Mouse (Mus musculus): Measurements from ENCODE around the gene Cck. TPM values are rescaled to one million over a fixed set of nuclear protein-coding genes. Genes with fewer than 3 reads are reported as not detected.

The Cck gene
- polyA plus RNA-seq, 1 experiment: 7.0 TPM

DNA sequence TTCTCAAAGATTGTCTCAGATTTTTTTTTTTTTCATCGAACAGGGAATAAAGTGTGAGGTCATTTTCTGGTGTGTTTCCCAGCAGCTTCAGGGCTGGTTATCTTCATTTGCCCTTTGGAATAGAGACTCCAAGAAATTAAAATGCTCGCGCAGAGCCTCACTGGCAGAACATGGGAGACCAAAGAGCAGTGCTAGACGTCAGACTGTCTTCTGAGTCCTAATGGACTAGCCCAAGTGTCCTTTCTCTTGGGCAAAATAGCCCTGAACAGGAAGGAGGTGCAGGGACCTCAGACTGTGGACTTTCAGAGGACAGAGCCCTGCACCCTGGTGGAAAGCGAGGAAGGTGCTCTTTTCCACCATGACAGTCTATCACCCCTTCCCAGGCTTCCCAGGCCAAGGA is 19.0 kb upstream of the Cck start:
- Histone ChIP-seq H3K27me3 (ENCODE audit: control insufficient read depth, insufficient read depth, low read length) (no peaks in the 10 kb centered on the region), H3K27ac (ENCODE audit: control insufficient read depth, insufficient read depth, low read length) (no peak overlapping the region), H3K4me3 (ENCODE audit: control insufficient read depth, insufficient read depth, low read length) (no peak overlapping the region), H3K4me1 (replicated peaks; ENCODE audit: control insufficient read depth, insufficient read depth, low read length) (no peaks in the 10 kb centered on the region), H3K36me3 (ENCODE audit: control insufficient read depth, insufficient read depth, low read length) (no peaks in the 10 kb centered on the region)
- no peak for DNase-seq
- WGBS: 89% methylated on average over 5 of the region's 5 CpGs
- TF ChIP-seq CTCF (IDR thresholded peaks at IDR 0.05; ENCODE audit: borderline replicate concordance, control insufficient read depth, extremely low read depth, insufficient read depth, low read length, poor library complexity) (no peak), POLR2A (IDR thresholded peaks at IDR 0.05; ENCODE audit: control insufficient read depth, extremely low read depth, insufficient read depth, low read length, poor library complexity) (no peak)

DNA sequence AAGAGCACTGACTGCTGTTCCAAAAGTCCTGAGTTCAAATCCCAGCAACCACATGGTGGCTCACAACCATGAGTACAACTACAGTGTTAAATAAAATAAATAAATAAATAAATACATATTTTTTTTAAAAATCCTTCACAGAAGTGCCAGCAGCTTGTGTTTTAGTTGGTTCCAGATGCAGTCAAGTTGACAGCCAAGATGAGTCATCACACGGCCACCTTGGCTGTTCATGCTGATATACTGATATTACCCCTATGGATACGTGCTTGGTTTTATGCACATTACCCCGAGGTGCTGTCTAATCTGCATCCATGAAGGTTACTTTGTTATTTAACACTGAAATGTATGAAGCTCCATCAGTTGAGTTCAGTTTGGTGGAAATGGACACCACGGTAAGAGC is 16.4 kb upstream of the Cck start:
- no peak overlapping the region for H3K27ac ChIP-seq (ENCODE audit: control insufficient read depth, insufficient read depth, low read length)
- H3K4me3 ChIP-seq (ENCODE audit: control insufficient read depth, insufficient read depth, low read length): no peak overlapping the region
- DNase-seq: no peak
- TF ChIP-seq POLR2A (IDR thresholded peaks at IDR 0.05; ENCODE audit: control insufficient read depth, extremely low read depth, insufficient read depth, low read length, poor library complexity) (no peak), CTCF (IDR thresholded peaks at IDR 0.05; ENCODE audit: borderline replicate concordance, control insufficient read depth, extremely low read depth, insufficient read depth, low read length, poor library complexity) (no peak)
- no peaks in the 10 kb centered on the region for H3K36me3 ChIP-seq (ENCODE audit: control insufficient read depth, insufficient read depth, low read length)
- H3K4me1 ChIP-seq (replicated peaks; ENCODE audit: control insufficient read depth, insufficient read depth, low read length): no peaks in the 10 kb centered on the region
- 90% methylated on average over 4 of the region's 4 CpGs for WGBS
- H3K27me3 ChIP-seq (ENCODE audit: control insufficient read depth, insufficient read depth, low read length): no peaks in the 10 kb centered on the region

DNA sequence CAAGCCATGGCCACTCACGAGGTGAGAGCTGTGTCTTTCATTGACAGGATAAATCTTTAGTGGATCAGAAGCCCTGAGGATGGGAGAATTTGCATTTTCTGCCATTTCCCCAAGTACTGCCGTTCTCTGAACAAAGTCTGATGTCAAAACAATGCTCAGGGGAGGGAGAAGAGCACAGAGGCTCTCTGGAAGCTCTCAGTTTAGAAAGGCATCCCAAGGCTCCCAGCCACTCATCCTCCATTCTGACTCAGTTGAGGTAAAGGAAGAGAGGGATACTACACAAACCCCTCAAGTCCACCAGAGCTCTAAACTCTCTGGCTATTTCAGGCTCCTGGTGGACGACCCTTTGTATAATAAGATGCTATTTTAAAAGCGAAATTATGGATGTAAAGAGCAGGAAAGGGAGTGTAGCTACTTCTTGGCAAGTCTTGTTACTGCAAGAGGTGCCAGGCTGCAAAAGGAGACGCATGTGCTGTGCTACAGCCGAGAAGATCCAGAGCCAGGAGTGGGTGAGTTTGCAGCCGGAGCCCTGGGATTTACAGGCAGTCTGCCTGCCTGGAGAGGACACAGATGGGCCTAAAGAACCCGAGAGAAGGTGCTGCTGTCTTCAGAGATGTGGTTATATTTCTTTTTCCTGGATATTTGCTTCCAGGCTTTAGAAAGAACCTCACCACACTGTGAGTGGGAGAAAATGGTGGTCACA is 11.1 kb upstream of the Cck start:
- H3K4me1 ChIP-seq (replicated peaks; ENCODE audit: control insufficient read depth, insufficient read depth, low read length): no peaks in the 10 kb centered on the region

DNA sequence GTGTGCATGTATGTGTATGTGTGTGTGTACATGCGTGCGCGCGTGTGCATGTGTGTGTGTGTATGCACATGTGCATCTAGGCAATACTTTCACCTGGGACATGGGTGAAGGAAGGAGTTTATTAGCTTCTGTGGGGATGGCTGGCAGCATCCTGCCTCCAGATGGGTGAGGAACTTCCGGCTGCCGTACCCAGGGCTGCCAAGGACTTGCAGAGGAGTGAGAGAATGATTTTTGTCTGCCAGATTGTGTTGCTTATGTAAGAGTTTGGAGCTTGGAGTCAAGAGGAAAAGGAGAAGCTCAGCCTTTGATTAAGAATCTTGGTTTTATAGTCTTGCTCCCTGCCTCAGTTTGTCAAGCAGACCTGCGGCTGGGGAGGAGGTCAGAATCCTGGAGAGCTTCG is 9.9 kb upstream of the Cck start:
- Histone ChIP-seq H3K4me3 (ENCODE audit: control insufficient read depth, insufficient read depth, low read length) (no peak overlapping the region), H3K36me3 (ENCODE audit: control insufficient read depth, insufficient read depth, low read length) (no peaks in the 10 kb centered on the region), H3K4me1 (replicated peaks; ENCODE audit: control insufficient read depth, insufficient read depth, low read length) (no peaks in the 10 kb centered on the region), H3K27me3 (ENCODE audit: control insufficient read depth, insufficient read depth, low read length) (no peaks in the 10 kb centered on the region), H3K27ac (ENCODE audit: control insufficient read depth, insufficient read depth, low read length) (no peak overlapping the region)
- TF ChIP-seq POLR2A (IDR thresholded peaks at IDR 0.05; ENCODE audit: control insufficient read depth, extremely low read depth, insufficient read depth, low read length, poor library complexity): no peak
- DNase-seq: no peak
- WGBS: 96% methylated on average over 8 of the region's 8 CpGs

More for the DNA sequence above, 11.1 kb upstream of the Cck start:
- no peak overlapping the region for H3K27ac ChIP-seq (ENCODE audit: control insufficient read depth, insufficient read depth, low read length)
- H3K4me3 ChIP-seq (ENCODE audit: control insufficient read depth, insufficient read depth, low read length): no peak overlapping the region
- no peak for DNase-seq
- TF ChIP-seq POLR2A (IDR thresholded peaks at IDR 0.05; ENCODE audit: control insufficient read depth, extremely low read depth, insufficient read depth, low read length, poor library complexity) (no peak), CTCF (IDR thresholded peaks at IDR 0.05; ENCODE audit: borderline replicate concordance, control insufficient read depth, extremely low read depth, insufficient read depth, low read length, poor library complexity) (no peak)
- no peaks in the 10 kb centered on the region for H3K27me3 ChIP-seq (ENCODE audit: control insufficient read depth, insufficient read depth, low read length)
- 81% methylated on average over 8 of the region's 8 CpGs for WGBS
- no peaks in the 10 kb centered on the region for H3K36me3 ChIP-seq (ENCODE audit: control insufficient read depth, insufficient read depth, low read length)

DNA sequence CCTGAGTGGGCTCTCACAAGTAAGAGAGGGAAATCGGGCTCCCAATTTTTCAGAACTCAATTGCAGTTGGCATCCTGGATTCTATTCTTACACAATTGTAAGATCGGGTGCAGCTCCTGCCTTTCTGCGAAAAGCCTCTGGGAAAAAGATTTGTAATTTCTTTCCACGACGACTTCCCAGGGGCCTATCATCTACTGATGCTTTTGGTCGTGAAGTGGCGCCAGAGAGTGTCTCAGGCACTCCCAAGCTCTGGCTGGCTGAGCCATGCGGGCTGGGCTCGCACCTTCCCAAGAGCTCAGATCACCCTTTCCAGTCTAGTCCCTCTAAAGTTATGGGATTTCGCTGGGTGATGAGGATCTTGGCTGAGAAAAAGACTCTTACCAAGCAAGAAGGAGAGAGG is 608 bp upstream of the Cck start:
- WGBS: 41% methylated on average over 10 of the region's 10 CpGs
- Histone ChIP-seq H3K27me3 (ENCODE audit: control insufficient read depth, insufficient read depth, low read length) (peaks cover 5% of the 10 kb centered on the region; the same call in 1 of the 2 replicates), H3K27ac (ENCODE audit: control insufficient read depth, insufficient read depth, low read length) (no peak overlapping the region), H3K36me3 (ENCODE audit: control insufficient read depth, insufficient read depth, low read length) (no peaks in the 10 kb centered on the region), H3K4me1 (replicated peaks; ENCODE audit: control insufficient read depth, insufficient read depth, low read length) (no peaks in the 10 kb centered on the region), H3K4me3 (ENCODE audit: control insufficient read depth, insufficient read depth, low read length) (no peak overlapping the region)
- DNase-seq: no peak
- TF ChIP-seq CTCF (IDR thresholded peaks at IDR 0.05; ENCODE audit: borderline replicate concordance, control insufficient read depth, extremely low read depth, insufficient read depth, low read length, poor library complexity): no peak
- no peak for TF ChIP-seq POLR2A (IDR thresholded peaks at IDR 0.05; ENCODE audit: control insufficient read depth, extremely low read depth, insufficient read depth, low read length, poor library complexity)

DNA sequence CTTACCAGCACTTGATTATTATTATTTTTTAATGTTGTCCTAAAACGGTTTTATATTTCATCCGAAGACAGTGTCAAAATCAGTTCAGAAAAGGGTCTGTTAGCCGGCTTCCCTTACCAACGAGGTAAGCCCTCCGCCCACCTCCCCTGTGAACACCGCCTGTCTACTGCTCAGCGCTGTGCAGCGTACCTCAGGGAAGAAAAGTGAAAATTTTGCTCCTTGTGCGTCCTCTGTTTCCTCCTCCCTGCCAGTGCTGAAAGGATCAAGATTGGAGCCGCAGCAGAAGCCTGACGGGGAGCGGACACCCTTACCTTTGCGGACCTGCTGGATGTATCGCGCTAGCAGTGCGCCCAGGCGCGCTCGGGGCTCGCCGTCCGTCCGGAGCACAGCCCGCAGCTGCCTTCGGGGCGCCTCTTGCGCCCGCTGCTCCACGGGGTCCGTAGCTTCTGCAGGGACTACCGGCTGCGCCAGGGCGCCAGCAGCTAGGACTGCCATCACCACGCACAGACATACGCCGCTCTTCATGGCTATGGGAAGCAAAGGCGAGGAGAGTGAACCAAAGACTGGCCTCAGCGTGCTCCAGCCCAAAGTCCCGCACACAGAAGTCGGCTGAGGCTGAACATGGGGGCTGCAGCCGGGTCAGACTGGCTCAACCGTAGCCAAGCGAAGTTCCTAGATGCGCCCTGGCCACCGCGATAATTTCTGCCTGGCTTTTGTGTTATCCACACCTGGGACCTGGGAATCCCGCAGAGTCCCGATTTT is 1.3 kb downstream of the Cck start:
- TF ChIP-seq CTCF (IDR thresholded peaks at IDR 0.05; ENCODE audit: borderline replicate concordance, control insufficient read depth, extremely low read depth, insufficient read depth, low read length, poor library complexity) (no peak), POLR2A (IDR thresholded peaks at IDR 0.05; ENCODE audit: control insufficient read depth, extremely low read depth, insufficient read depth, low read length, poor library complexity) (no peak)
- WGBS: 8% methylated on average over 48 of the region's 48 CpGs
- no peak overlapping the region for H3K4me3 ChIP-seq (ENCODE audit: control insufficient read depth, insufficient read depth, low read length)

More for the DNA sequence above, 1.3 kb downstream of the Cck start:
- Histone ChIP-seq H3K27ac (ENCODE audit: control insufficient read depth, insufficient read depth, low read length) (no peak overlapping the region), H3K36me3 (ENCODE audit: control insufficient read depth, insufficient read depth, low read length) (no peaks in the 10 kb centered on the region), H3K4me1 (replicated peaks; ENCODE audit: control insufficient read depth, insufficient read depth, low read length) (no peaks in the 10 kb centered on the region), H3K27me3 (ENCODE audit: control insufficient read depth, insufficient read depth, low read length) (peaks cover 5% of the 10 kb centered on the region; the same call in 1 of the 2 replicates)
- no peak for DNase-seq

All from thymus, adult 2 months (tissue).